Mouse (Mus musculus): ENCODE results near the gene Abcc4. TPM values are rescaled to one million over a fixed set of nuclear protein-coding genes. Genes with fewer than 3 reads are reported as not detected.

Abcc4 gene
- total RNA-seq, 2 experiments from 2014 or later: 10.1 to 12.5 TPM

DNA sequence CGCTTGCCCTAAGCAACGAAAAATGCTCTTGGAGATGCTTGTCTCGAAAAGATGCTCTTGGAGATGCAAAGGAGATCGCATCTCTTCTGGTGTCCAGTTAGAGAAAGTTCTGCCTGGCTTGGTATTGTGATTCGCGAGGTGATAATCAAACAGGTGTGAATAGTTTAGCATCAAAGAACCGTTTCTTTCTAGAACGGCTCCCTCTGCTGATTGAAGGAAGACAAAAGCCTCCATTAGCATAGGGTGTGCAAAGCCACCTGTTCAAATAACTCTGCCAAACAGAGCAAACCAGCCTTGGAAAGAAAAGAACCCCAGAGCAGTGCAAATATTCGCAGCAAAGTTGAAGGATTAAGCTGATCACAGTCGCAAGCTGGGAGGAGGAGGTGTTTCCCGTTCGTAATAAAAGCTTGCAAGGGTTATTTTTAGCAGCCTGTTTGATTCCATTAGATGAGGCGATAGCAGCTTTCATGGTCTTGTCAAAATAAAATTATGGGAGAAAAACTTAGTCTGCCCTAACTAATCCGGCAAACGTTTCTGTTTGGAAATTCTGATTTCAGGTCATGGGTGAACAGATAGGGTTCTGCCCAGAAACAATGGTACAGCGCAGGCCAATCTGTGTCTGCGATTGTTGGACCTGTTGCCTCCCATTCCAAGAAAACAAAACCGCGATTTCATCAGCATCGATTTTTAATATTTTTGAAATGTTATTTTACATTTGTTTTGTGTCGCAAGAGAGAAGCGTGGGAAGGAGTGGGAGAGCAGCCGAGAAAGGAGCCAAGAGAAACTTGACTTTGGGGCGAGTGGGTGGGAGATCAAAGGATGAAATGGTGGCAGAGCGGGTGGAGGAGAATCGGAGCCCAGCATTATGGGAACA is 231.6 kb downstream of the Abcc4 start:
- no peak for ATAC-seq (replicated peaks; ENCODE audit: low FRiP score, poor library complexity, severe bottlenecking)

- no peak for ATAC-seq (replicated peaks; ENCODE audit: low FRiP score, poor library complexity, severe bottlenecking)
Measured at GRCm38 (mm10) chr14:118473831-118474193, 232.2 kb downstream of the Abcc4 start.

DNA sequence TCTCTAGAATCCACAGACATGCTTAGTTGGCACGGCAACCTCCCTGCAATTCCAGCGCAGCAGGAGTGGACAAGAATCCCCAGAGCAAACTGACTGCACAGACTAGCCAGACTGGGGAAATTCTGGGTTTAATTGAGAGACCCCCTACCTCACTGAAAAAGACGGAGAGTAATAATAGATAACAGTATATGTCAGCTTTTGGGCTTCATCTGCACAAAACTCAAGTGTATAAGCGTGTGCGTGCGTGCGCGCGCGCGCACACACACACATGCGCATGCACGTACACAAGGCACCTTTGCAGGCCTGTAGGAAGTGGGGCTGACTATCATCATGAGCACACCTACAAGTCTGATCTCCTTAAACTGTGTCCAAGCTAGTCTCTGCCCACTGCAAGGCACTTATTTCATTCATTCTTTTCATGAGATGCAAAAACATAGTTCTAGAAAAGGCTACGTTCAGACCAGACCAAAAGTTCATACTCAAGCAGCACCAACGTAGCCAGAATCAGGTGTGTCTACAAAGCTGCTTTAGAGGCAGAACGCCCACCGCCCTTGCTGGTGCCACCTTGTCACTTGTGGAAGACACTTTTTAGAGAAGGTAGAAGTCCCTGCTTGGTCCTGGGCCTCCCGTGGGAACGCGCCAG is 232.7 kb downstream of the Abcc4 start:
- no peak for ATAC-seq (replicated peaks; ENCODE audit: low FRiP score, poor library complexity, severe bottlenecking)

- no peak for ATAC-seq (replicated peaks; ENCODE audit: low FRiP score, poor library complexity, severe bottlenecking)
Measured at GRCm38 (mm10) chr14:118465331-118465730, 240.7 kb downstream of the Abcc4 start.

- ATAC-seq (replicated peaks; ENCODE audit: low FRiP score, poor library complexity, severe bottlenecking): no peak
Measured at GRCm38 (mm10) chr14:118464401-118464800, 241.6 kb downstream of the Abcc4 start.

DNA sequence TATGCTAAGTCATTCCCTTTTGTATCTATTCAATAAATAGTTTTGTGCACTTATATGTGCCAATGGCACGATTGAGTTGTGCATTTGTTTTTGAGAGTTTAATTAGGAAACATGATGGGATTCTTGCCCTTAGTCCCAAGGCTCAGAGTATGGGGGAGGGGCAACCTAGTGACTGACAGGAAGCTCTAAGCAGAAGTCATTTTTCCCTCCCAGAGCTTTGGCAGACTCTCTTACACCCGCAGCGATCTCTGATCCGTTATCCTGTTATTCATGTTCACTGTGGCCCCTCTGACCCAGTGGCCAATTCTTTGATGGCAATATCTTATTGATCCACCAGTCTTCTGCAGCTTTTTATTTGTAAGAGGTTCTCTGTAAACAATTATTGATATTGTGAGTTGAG is 253.4 kb downstream of the Abcc4 start:
- ATAC-seq (replicated peaks; ENCODE audit: low FRiP score, poor library complexity, severe bottlenecking): no peak

GRCm38 (mm10) chr14:118440155-118440554 is 265.9 kb downstream of the Abcc4 start:
- no peak for ATAC-seq (replicated peaks; ENCODE audit: low FRiP score, poor library complexity, severe bottlenecking)

DNA sequence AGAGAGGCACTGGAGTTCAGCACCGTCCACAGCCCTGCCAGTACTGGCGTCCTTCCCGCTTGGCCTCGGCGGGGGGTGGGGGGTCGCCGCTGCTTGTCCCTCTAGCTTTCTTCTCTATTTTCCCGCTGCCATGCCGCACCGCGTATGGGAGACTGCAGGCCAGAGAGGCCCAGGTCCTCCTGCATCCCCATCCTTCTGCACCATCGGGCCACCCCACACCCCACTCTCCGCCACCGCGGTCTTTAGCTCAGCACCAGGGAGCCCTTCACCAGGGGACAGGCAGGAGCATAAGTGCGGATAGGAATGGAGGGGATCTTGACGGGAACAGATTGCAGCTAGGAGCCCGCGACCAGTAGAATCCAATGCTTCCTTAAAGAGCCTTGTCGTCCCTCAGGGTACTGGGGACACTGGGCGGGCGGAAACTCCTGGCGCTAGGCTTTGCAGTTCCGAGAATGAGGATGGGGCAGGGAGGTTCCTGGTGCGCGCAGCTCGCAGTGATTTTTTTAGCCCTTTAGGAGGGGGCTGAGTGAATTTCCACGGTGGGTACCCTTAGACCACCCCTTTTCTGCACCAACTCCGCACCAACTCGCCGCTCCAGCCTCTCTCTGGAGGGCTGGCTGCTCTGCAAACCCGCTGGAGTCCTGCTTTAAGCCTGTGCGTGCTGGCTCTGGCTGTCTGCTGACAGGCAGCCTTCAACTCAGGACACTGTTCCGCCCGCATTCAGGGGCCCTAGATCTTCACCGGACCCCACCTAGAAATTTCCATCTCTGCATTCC is 268.7 kb downstream of the Abcc4 start:
- no peak for ATAC-seq (replicated peaks; ENCODE audit: low FRiP score, poor library complexity, severe bottlenecking)

- no peak for ATAC-seq (replicated peaks; ENCODE audit: low FRiP score, poor library complexity, severe bottlenecking)
Measured at GRCm38 (mm10) chr14:118436791-118437155, 269.2 kb downstream of the Abcc4 start.

GRCm38 (mm10) chr14:118435676-118436330 is 270.2 kb downstream of the Abcc4 start:
- no peak for ATAC-seq (replicated peaks; ENCODE audit: low FRiP score, poor library complexity, severe bottlenecking)

DNA sequence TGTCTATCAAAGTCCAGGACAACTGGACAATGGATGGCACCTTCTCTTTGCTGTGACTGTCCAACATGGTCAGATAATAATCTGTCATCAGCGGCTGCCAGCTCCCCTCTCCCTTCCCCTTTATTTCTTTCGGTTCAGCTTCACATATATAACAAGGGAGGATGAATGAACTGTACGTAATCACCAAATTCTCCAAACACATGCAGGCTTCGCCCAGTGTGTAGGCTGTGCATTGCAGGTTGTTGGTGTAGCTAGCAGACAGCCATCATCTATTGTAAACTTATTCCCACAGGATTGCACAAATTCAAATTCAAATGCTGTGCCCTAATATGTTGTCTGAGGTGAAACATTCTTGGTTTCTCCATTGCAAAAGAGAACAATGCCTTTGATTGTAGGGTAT is 271.2 kb downstream of the Abcc4 start:
- ATAC-seq (replicated peaks; ENCODE audit: low FRiP score, poor library complexity, severe bottlenecking): no peak

GRCm38 (mm10) chr14:118433848-118434247 is 272.2 kb downstream of the Abcc4 start:
- no peak for ATAC-seq (replicated peaks; ENCODE audit: low FRiP score, poor library complexity, severe bottlenecking)

Other genes with a start within 250 kb of the Abcc4 start
- 1.9 TPM in 1 of 2 replicates, not detected in the other for gene Cldn10, start 81.7 kb upstream of the Abcc4 start, total RNA-seq (2015; ENCODE audit: low replicate concordance)
- 2.0 TPM in 1 of 2 replicates, not detected in the other for gene Cldn10, start 81.7 kb upstream of the Abcc4 start, total RNA-seq (2017; ENCODE audit: low replicate concordance)
- gene Dzip1, start 219.2 kb upstream of the Abcc4 start, total RNA-seq (2015; ENCODE audit: low replicate concordance): 0.42 TPM in 1 of 2 replicates, not detected in the other
- 3.2 TPM in 1 of 2 replicates, not detected in the other for gene Dzip1, start 219.2 kb upstream of the Abcc4 start, total RNA-seq (2017; ENCODE audit: low replicate concordance)
- gene Dnajc3, start 231.8 kb upstream of the Abcc4 start, total RNA-seq (2015; ENCODE audit: low replicate concordance): 11.7 and 16.9 TPM in 2 replicates
- gene Dnajc3, start 231.8 kb upstream of the Abcc4 start, total RNA-seq (2017; ENCODE audit: low replicate concordance): 25.9 and 29.4 TPM in 2 replicates

Measured in erythroblast, adult 5-6 weeks (primary cell).